Mouse (Mus musculus): ENCODE results near the gene Pold2. TPM values are rescaled to one million over a fixed set of nuclear protein-coding genes. Genes with fewer than 3 reads are reported as not detected.

Pold2 gene
- total and polyA plus RNA-seq, 3 experiments, result 261 to 366 TPM; not detected in 1

DNA sequence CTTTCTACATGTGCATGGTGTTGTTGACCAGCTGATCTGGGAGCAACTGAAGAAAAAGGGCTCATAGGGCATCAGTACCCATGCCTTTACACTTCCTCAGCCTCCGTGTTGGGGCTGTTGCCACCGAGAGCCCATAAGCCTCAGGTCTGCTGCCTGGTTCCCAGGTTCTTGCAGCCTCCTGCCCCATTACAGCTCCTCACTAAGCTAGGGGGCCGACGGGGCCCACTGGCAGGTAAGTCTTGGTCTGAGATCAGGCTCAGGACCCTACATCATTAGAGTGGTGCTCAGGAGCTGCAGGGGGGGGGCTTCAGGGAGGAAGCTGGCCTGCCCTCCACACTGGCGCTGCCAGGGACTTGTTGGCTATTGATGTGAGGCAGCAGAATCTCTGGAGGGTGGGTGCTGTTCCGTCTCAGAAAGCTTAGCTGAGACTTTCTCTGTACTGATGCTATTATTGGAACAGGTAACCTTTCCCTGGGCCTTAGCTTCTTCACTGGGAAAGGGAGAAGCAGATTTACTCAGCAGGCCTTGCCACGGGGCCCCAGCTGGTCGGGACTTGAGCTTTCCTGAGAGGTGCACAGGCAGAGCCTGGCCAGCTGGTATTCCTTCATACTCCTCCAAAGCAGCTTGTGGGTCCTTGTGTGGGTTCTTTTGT lies 21.5 kb downstream of the Pold2 start:
- Histone ChIP-seq H3K9me3 (replicated peaks; ENCODE audit: insufficient read depth, low read length) (no peaks in the 10 kb centered on the region), H3K4me3 (ENCODE audit: control insufficient read depth in 1 of 2, insufficient read depth in 1 of 2, low read depth in 2 of 2, low read length in 2 of 2) (no peak overlapping the region), H3K79me2 (ENCODE audit: control insufficient read depth, insufficient read depth, low read length, poor library complexity) (no peaks in the 10 kb centered on the region), H3K9ac (ENCODE audit: control insufficient read depth, low read depth, low read length, poor library complexity, severe bottlenecking) (no peak overlapping the region), H3K27me3 (ENCODE audit: control insufficient read depth in 1 of 2, insufficient read depth in 2 of 2, low read length in 2 of 2) (peaks cover 0 to 3% of the 10 kb centered on the region in 2 experiments; a peak in 2 of 4 replicates), H3K36me3 (ENCODE audit: control insufficient read depth in 1 of 2, insufficient read depth in 2 of 2, low read length in 2 of 2) (peaks cover 0 to 4% of the 10 kb centered on the region in 2 experiments; a peak in 2 of 4 replicates), H3K4me1 (ENCODE audit: control insufficient read depth in 1 of 2, insufficient read depth in 2 of 2, low read length in 2 of 2) (peaks cover 2 to 7% of the 10 kb centered on the region in 2 experiments; a peak in 3 of 4 replicates), H3K27ac (ENCODE audit: control insufficient read depth, low read depth, low read length) (no peak overlapping the region)
- no peak for TF ChIP-seq MAZ (IDR thresholded peaks at IDR 0.05; ENCODE audit: low read depth, low read length)
- TF ChIP-seq UBTF (IDR thresholded peaks at IDR 0.05; ENCODE audit: borderline replicate concordance, insufficient read depth, low read depth, low read length), result no peak
- TF ChIP-seq CHD1 (IDR thresholded peaks at IDR 0.05; ENCODE audit: low read depth, low read length), result no peak
- TF ChIP-seq KAT2A (conservative IDR thresholded peaks at IDR 0.05; ENCODE audit: low read depth, low read length), result no peak
- no peak for TF ChIP-seq CHD2 (IDR thresholded peaks at IDR 0.05; ENCODE audit: low read length)
- TF ChIP-seq RAD21 (IDR thresholded peaks at IDR 0.05; ENCODE audit: low read depth, low read length), result no peak
- TF ChIP-seq MEF2A (IDR thresholded peaks at IDR 0.05; ENCODE audit: extremely low read depth, insufficient replicate concordance, low read depth, low read length, poor library complexity, severe bottlenecking), result no peak
- no peak for TF ChIP-seq ZNF384 (IDR thresholded peaks at IDR 0.05; ENCODE audit: low read depth, low read length)
- no peak for TF ChIP-seq MXI1 (IDR thresholded peaks at IDR 0.05; ENCODE audit: low read depth, low read length)
- no peak for TF ChIP-seq MAX (IDR thresholded peaks at IDR 0.05; ENCODE audit: low read length)
- no peak for TF ChIP-seq GABPA (IDR thresholded peaks at IDR 0.05; ENCODE audit: low read depth, low read length)
- no peak for TF ChIP-seq GATA1 (IDR thresholded peaks at IDR 0.05; ENCODE audit: low read depth, low read length)
- no peak for DNase-seq (ENCODE audit: low read depth, low spot score)

DNA sequence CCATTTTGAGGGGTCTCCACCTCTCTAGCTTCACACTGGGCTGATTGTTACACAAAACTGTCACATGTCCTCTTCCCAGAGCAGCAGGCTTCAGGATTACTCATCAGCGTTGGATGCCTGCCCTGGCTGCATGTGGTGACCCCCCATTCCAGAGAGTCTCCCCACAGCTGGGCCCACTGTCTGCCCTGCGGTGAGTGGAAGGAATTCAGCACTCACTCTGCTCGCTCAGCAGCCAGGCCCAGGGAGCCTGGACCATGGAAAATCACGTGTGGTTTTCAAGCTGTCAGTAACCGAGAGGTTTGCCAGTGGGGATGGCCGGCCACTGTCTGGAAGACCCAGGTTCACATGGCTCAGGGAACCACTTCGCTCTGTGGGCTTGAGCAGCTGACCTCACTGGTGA lies 22.2 kb downstream of the Pold2 start:
- H3K79me2 ChIP-seq (ENCODE audit: control insufficient read depth, insufficient read depth, low read length, poor library complexity), result no peaks in the 10 kb centered on the region
- peaks cover 2 to 14% of the 10 kb centered on the region in 2 experiments; a peak in 3 of 4 replicates for H3K4me1 ChIP-seq (ENCODE audit: control insufficient read depth in 1 of 2, insufficient read depth in 2 of 2, low read length in 2 of 2)
- no peak for DNase-seq (ENCODE audit: low read depth, low spot score)
- H3K27me3 ChIP-seq (ENCODE audit: control insufficient read depth in 1 of 2, insufficient read depth in 2 of 2, low read length in 2 of 2), result peaks cover 0 to 3% of the 10 kb centered on the region in 2 experiments; a peak in 2 of 4 replicates
- H3K4me3 ChIP-seq (ENCODE audit: control insufficient read depth in 1 of 2, insufficient read depth in 1 of 2, low read depth in 2 of 2, low read length in 2 of 2), result no peak overlapping the region
- no peak overlapping the region for H3K9ac ChIP-seq (ENCODE audit: control insufficient read depth, low read depth, low read length, poor library complexity, severe bottlenecking)
- no peaks in the 10 kb centered on the region for H3K9me3 ChIP-seq (replicated peaks; ENCODE audit: insufficient read depth, low read length)
- TF ChIP-seq POLR2A (IDR thresholded peaks at IDR 0.05; ENCODE audit: control insufficient read depth in 1 of 2, insufficient read depth in 1 of 2, low read depth in 1 of 2, low read length in 2 of 2, poor library complexity in 1 of 2) (no peak), ZKSCAN1 (IDR thresholded peaks at IDR 0.05; ENCODE audit: low read depth, low read length) (no peak), ZC3H11A (IDR thresholded peaks at IDR 0.05; ENCODE audit: low read depth, low read length) (no peak), BHLHE40 (IDR thresholded peaks at IDR 0.05; ENCODE audit: borderline replicate concordance, low read depth, low read length) (no peak), ZNF384 (IDR thresholded peaks at IDR 0.05; ENCODE audit: low read depth, low read length) (no peak), SMC3 (IDR thresholded peaks at IDR 0.05; ENCODE audit: low read depth, low read length) (no peak), CHD1 (IDR thresholded peaks at IDR 0.05; ENCODE audit: low read depth, low read length) (no peak), ZMIZ1 (IDR thresholded peaks at IDR 0.05; ENCODE audit: low read depth, low read length) (no peak), MXI1 (IDR thresholded peaks at IDR 0.05; ENCODE audit: low read depth, low read length) (no peak)
- H3K27ac ChIP-seq (ENCODE audit: control insufficient read depth, low read depth, low read length), result no peak overlapping the region
- peaks cover 0 to 4% of the 10 kb centered on the region in 2 experiments; a peak in 2 of 4 replicates for H3K36me3 ChIP-seq (ENCODE audit: control insufficient read depth in 1 of 2, insufficient read depth in 2 of 2, low read length in 2 of 2)

Data from MEL (cell line).